Mouse (Mus musculus) neural tube, embryonic 13.5 days (tissue): ENCODE results near the gene Mafk. TPM values are rescaled to one million over a fixed set of nuclear protein-coding genes. Genes with fewer than 3 reads are reported as not detected.

ENCODE experiments used
- ATAC-seq: fragments of 200-750 bp; cut with Nextera tagmentation; 2 replicates; pipeline ENCODE4 v1.8.0; 2017; ENCODE audit warnings: low read depth, mild to moderate bottlenecking, moderate TSS enrichment, moderate library complexity
- H3K27ac ChIP-seq: fragments of 300-500 bp; sonication (generic); replicated peaks from 2 replicates; pipeline ENCODE4 v1.5.1; 2015; ENCODE audit warnings: moderate library complexity, mild to moderate bottlenecking, inconsistent platforms
- H3K27me3 ChIP-seq: fragments of 300-500 bp; sonication (generic); 2 replicates; pipeline ENCODE4 v1.6.1; 2015; ENCODE audit warnings: mild to moderate bottlenecking, inconsistent platforms
- H3K36me3 ChIP-seq: fragments of 300-500 bp; sonication (generic); 2 replicates; pipeline ENCODE4 v1.6.1; 2015; ENCODE audit warnings: mild to moderate bottlenecking, inconsistent platforms
- H3K4me1 ChIP-seq: fragments of 300-500 bp; sonication (generic); replicated peaks from 2 replicates; pipeline ENCODE4 v1.6.1; 2015; ENCODE audit warnings: inconsistent platforms
- H3K4me2 ChIP-seq: fragments of 300-500 bp; sonication (generic); 2 replicates; pipeline ENCODE4 v1.6.1; 2015; ENCODE audit warnings: inconsistent platforms, mild to moderate bottlenecking, moderate library complexity
- H3K4me3 ChIP-seq: fragments of 300-500 bp; sonication (generic); 2 replicates; pipeline ENCODE4 v1.5.1; 2015; ENCODE audit warnings: mild to moderate bottlenecking, inconsistent platforms
- H3K9ac ChIP-seq: fragments of 300-500 bp; sonication (generic); 2 replicates; pipeline ENCODE4 v1.6.1; 2015; ENCODE audit warnings: moderate library complexity, mild to moderate bottlenecking, inconsistent platforms
- H3K9me3 ChIP-seq: fragments of 300-500 bp; sonication (generic); 2 replicates; pipeline ENCODE4 v1.6.1; 2016; ENCODE audit warnings: inconsistent platforms
- WGBS: fragments of 180-500 bp; shearing (Covaris S2); methylation state at CpG from one replicate; pipeline ENCODE4 v1.1.7; 2015; 5-methylcytosine and 5-hydroxymethylcytosine counted together
- polyA plus RNA-seq: library from polyadenylated mRNA; unstranded; fragments of >200 nt; fragmentation: Nextera tagmentation; extraction: Ambion mirVana; gene quantifications from 2 replicates; pipeline ENCODE4 v1.2.1, GENCODE M21; 2015

The Mafk gene
- polyA plus RNA-seq, 1 experiment from 2014 or later, result 12.1 TPM

DNA sequence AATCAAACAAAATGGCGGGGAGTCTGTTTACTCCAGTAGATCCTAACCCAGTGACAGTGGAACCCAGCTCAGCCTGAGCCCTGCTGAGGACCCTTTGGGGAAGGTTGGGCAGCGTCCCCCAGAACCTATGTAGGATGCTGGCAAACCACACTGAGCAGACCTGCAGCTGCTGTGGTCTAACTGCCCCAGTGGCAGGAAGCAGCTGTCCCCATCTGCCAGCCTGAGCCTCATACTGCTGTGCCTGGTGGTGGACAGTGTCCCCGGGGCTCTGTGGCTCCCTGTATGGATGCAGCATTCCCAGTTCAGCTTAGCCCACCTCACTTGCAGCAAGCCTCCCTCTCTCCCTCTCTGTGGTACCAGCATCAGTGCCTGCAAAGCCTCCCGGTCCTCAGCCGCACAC is 14.3 kb upstream of the Mafk start:
- no peaks in the 10 kb centered on the region for H3K27me3 ChIP-seq
- H3K4me1 ChIP-seq, result peaks cover 13% of the 10 kb centered on the region
- no peak for ATAC-seq
- WGBS, result 83% methylated on average over 5 of the region's 5 CpGs
- H3K4me2 ChIP-seq, result no peak overlapping the region
- H3K36me3 ChIP-seq, result peaks cover 20% of the 10 kb centered on the region
- H3K9me3 ChIP-seq, result no peaks in the 10 kb centered on the region
- no peak overlapping the region for H3K27ac ChIP-seq
- no peak overlapping the region for H3K4me3 ChIP-seq
- no peak overlapping the region for H3K9ac ChIP-seq

- no peak for ATAC-seq
- no peak overlapping the region for H3K9ac ChIP-seq
- H3K4me3 ChIP-seq, result no peak overlapping the region
- H3K27me3 ChIP-seq, result no peaks in the 10 kb centered on the region
- no peak overlapping the region for H3K4me2 ChIP-seq
- 83% methylated on average over 8 of the region's 8 CpGs for WGBS
- H3K9me3 ChIP-seq, result no peaks in the 10 kb centered on the region
- no peaks in the 10 kb centered on the region for H3K4me1 ChIP-seq
- H3K27ac ChIP-seq, result no peak overlapping the region
- no peaks in the 10 kb centered on the region for H3K36me3 ChIP-seq
These were observed 9.9 kb upstream of the Mafk start for GRCm38 (mm10) chr5:139781406-139781805.

DNA sequence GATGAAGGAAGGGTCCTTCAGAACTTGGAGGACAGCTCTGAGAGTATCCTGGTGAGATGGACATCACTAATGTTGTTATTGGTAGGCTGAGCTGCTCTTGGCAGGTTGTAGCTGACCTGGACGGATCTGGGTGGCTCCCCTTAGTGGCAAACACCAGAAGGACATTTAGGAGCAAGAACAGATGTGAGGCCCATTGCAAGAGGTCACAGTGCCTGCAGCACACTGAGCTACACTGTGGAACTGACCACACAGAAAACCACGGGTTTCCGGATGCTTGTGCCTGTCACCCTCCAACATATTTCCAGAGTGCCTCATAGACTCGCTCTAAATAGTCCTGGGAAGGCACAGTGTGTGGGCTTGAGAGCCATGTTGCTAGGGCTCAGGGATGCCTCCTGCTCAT is 1.8 kb upstream of the Mafk start:
- no peak overlapping the region for H3K4me3 ChIP-seq
- no peak overlapping the region for H3K9ac ChIP-seq
- no peaks in the 10 kb centered on the region for H3K36me3 ChIP-seq
- no peaks in the 10 kb centered on the region for H3K9me3 ChIP-seq
- peaks cover 26% of the 10 kb centered on the region for H3K4me1 ChIP-seq
- H3K27ac ChIP-seq, result no peak overlapping the region
- whole genome bisulfite sequencing, result 60% methylated on average over 4 of the region's 4 CpGs
- no peak overlapping the region for H3K4me2 ChIP-seq
- H3K27me3 ChIP-seq, result no peaks in the 10 kb centered on the region
- ATAC-seq, result no peak

DNA sequence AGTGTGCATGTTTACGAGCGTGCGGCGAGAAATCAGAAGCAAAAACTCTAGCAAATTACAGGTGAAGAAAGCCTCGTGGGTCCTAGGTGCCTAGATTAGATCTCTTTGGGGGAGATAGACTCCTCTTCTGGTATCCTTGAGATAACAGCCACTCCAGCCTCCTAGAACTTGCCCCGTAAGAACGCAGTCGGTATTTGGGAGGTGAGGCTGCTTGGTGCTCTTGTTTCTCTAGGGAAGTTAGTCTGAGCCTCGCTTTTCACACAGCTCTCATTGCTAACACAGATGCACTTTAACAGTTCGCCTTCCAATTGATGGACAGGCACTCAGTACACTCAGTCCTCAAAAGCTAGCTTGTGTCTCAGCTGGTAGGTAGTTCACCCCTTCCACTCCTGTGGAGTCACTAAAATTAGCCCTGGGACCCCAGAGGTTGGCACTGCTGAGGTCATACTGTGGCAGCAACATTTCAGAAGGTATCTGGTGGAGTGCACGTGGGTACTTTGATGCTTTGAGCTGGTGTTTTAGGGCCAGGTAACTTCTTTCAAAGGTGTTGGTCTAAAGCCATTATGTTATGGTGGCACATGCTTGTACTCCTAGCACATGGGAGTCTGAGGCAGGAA is 954 bp downstream of the Mafk start:
- 22% methylated on average over 11 of the region's 11 CpGs for WGBS
- ATAC-seq, result no peak

GRCm38 (mm10) chr5:139792966-139793337 is 1.6 kb downstream of the Mafk start:
- peaks cover 7% of the 10 kb centered on the region; the same call in 1 of the 2 replicates for H3K27me3 ChIP-seq
- 54% methylated on average over 3 of the region's 3 CpGs for WGBS
- no peak for ATAC-seq
- H3K4me1 ChIP-seq, result peaks cover 60% of the 10 kb centered on the region
- no peak overlapping the region; the same call in 1 of the 2 replicates for H3K27ac ChIP-seq
- H3K9ac ChIP-seq, result 0 out of 2 replicates have a peak overlapping the region, but pooled peaks have one; percentile 17
- H3K4me3 ChIP-seq, result no peak overlapping the region
- no peaks in the 10 kb centered on the region for H3K9me3 ChIP-seq
- H3K36me3 ChIP-seq, result no peaks in the 10 kb centered on the region
- peak overlapping the region; percentile 99 for H3K4me2 ChIP-seq

More for the DNA sequence above, 954 bp downstream of the Mafk start:
- Histone ChIP-seq H3K9ac (peak overlapping the region; percentile 77), H3K27ac (no peak overlapping the region), H3K27me3 (peaks cover 7% of the 10 kb centered on the region; the same call in 1 of the 2 replicates), H3K4me3 (peak overlapping the region; percentile 80), H3K9me3 (no peaks in the 10 kb centered on the region), H3K4me1 (peaks cover 53% of the 10 kb centered on the region), H3K4me2 (peak overlapping the region; percentile 99), H3K36me3 (no peaks in the 10 kb centered on the region)

- WGBS, result 65% methylated on average over 11 of the region's 11 CpGs
- no peak overlapping the region for H3K4me3 ChIP-seq
- peak overlapping the region; percentile 99 for H3K4me2 ChIP-seq
- H3K27me3 ChIP-seq, result peaks cover 7% of the 10 kb centered on the region; the same call in 1 of the 2 replicates
- H3K36me3 ChIP-seq, result no peaks in the 10 kb centered on the region
- ATAC-seq, result no peak
- H3K9ac ChIP-seq, result 0 out of 2 replicates have a peak overlapping the region, but pooled peaks have one; percentile 17
- no peak overlapping the region; the same call in 1 of the 2 replicates for H3K27ac ChIP-seq
- H3K4me1 ChIP-seq, result peaks cover 66% of the 10 kb centered on the region
- H3K9me3 ChIP-seq, result no peaks in the 10 kb centered on the region
These were observed 2.2 kb downstream of the Mafk start for GRCm38 (mm10) chr5:139793338-139794089.

- Histone ChIP-seq H3K36me3 (no peaks in the 10 kb centered on the region), H3K27ac (no peak overlapping the region), H3K4me1 (peaks cover 72% of the 10 kb centered on the region), H3K4me3 (no peak overlapping the region), H3K9me3 (no peaks in the 10 kb centered on the region), H3K9ac (no peak overlapping the region), H3K27me3 (peaks cover 7% of the 10 kb centered on the region; the same call in 1 of the 2 replicates), H3K4me2 (no peak overlapping the region)
- WGBS, result 93% methylated on average over 5 of the region's 5 CpGs
- ATAC-seq, result no peak
These were observed 2.8 kb downstream of the Mafk start for GRCm38 (mm10) chr5:139794137-139794536.

DNA sequence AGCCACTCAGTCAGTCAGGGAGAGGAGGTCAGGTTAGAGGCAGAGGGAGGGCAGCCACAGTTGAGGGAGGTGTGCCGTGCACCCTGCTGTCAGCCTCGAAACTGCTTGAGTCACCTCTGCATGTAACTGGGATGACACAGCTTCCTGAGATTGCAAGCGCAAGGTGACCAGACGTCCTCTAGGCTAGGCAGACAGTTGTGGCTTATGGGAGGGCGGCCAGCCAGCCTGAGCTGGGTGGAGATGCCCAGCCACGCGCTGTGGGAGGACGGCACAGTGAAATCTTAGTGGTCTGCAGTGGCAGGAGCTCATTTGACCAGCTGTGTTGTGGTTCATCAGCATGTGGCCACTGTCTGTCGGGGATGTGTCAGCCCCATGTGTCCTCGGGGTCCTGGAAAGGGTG is 3.6 kb downstream of the Mafk start:
- 73% methylated on average over 10 of the region's 10 CpGs for WGBS
- Histone ChIP-seq H3K9me3 (no peaks in the 10 kb centered on the region), H3K36me3 (peaks cover 5% of the 10 kb centered on the region; the same call in 1 of the 2 replicates), H3K4me3 (no peak overlapping the region), H3K4me1 (peaks cover 78% of the 10 kb centered on the region), H3K9ac (no peak overlapping the region), H3K27me3 (peaks cover 7% of the 10 kb centered on the region; the same call in 1 of the 2 replicates), H3K27ac (no peak overlapping the region), H3K4me2 (no peak overlapping the region)
- ATAC-seq, result no peak

DNA sequence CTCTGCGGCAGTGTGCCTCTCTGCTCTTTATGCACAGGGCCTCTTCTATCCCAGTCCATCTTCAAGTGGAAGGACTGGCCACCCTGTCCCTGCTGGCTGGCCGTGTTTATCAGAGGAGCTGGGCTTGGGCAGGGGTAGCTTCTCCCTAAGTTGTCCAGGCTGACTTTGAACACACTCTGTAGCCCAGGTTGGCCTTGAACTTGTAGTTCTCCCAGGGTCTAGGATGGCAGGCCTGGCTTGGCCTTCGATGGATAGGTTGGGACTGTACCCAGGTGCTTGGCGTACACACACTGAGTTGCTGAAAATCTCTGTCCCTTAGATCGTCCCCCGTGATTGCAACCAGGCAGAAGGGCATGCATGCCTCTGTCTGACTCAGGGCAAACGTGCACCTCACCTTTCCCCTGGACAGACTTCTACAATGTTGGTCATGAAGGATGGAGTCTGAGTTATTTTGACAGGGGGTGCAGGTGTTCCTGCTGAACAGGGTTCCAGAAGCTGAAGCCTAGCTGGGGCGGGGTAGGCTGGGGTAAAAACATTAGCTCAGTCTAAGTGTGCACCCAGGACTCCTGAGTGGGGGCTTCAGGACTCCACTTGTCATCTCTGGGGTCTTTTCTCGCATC is 4.8 kb downstream of the Mafk start:
- peaks cover 7% of the 10 kb centered on the region; the same call in 1 of the 2 replicates for H3K27me3 ChIP-seq
- H3K4me1 ChIP-seq, result peaks cover 75% of the 10 kb centered on the region
- no peak overlapping the region for H3K4me3 ChIP-seq
- peak overlapping the region; percentile 60; the same call in 1 of the 2 replicates for H3K9ac ChIP-seq
- H3K4me2 ChIP-seq, result no peak overlapping the region
- no peaks in the 10 kb centered on the region for H3K9me3 ChIP-seq
- no peak for ATAC-seq
- peaks cover 17% of the 10 kb centered on the region for H3K36me3 ChIP-seq
- 82% methylated on average over 9 of the region's 9 CpGs for WGBS
- no peak overlapping the region for H3K27ac ChIP-seq

DNA sequence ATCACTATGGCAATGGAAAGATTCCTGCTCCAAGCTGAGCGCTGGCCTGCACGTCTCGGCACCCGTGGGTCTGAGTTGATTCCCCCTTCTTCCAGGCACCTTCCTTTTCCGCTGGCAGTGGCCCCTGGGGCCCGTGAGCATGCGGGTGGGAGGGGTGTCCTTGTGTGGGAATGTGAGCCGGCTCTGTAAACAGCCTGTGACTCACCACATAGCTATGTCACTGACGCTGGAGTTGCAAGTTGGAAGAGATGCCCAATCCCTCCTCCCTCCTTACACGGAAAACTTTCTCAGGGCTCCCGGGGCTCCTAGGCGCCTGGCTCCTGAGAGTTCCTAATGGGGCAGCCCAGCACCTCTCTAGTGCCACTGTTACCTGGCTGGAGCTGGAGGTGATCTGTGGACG is 5.6 kb downstream of the Mafk start:
- peak overlapping the region; percentile 60; the same call in 1 of the 2 replicates for H3K9ac ChIP-seq
- peaks cover 21% of the 10 kb centered on the region for H3K36me3 ChIP-seq
- peak overlapping the region; percentile 65 for H3K4me2 ChIP-seq
- WGBS, result 19% methylated on average over 13 of the region's 13 CpGs
- H3K27ac ChIP-seq, result peak overlapping the region; percentile 97
- peaks cover 71% of the 10 kb centered on the region for H3K4me1 ChIP-seq
- H3K9me3 ChIP-seq, result no peaks in the 10 kb centered on the region
- no peak overlapping the region for H3K4me3 ChIP-seq
- H3K27me3 ChIP-seq, result peaks cover 7% of the 10 kb centered on the region; the same call in 1 of the 2 replicates
- ATAC-seq, result peak; percentile 9

DNA sequence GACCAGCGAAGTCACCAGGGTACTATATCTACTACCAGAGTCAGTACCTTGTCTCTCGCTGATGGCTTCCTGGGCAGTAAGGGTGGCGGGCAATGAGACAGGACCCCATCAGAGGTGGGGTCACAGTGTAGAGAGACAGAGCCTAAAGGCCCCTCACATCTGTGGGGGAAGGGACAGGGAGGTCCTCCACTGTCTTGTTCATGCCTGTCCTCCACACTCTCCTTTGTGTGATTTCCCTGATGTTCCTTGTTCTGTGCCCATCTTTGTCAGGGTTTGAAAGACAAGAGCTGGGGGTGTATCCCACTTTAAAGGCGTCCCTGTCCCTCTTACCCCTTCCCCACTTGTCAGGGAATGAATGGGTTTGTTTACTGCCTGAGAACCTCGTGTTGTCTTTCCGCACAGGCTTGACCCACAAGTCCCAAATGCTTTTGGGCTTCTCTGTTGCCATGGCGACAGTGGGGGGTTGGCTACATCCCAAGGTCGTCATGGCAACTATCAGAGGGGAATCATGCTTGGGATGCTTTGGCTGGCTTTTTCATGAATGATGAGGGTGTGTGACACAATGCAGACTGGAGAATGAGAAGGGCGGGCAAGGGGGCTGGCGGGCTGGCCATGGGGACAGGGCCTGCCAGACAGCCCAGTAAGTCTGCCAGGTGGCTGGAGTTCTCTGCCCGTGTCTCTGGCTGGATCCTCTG is 6.3 kb downstream of the Mafk start:
- 16% methylated on average over 11 of the region's 11 CpGs for WGBS
- H3K27me3 ChIP-seq, result peaks cover 7% of the 10 kb centered on the region; the same call in 1 of the 2 replicates
- peaks cover 64% of the 10 kb centered on the region for H3K4me1 ChIP-seq
- H3K4me2 ChIP-seq, result peak overlapping the region; percentile 65
- H3K27ac ChIP-seq, result peak overlapping the region; percentile 97
- H3K4me3 ChIP-seq, result peak overlapping the region; percentile 38
- H3K36me3 ChIP-seq, result peaks cover 21% of the 10 kb centered on the region
- peak overlapping the region; percentile 67 for H3K9ac ChIP-seq
- H3K9me3 ChIP-seq, result no peaks in the 10 kb centered on the region
- ATAC-seq, result peak; percentile 91
